Mouse (Mus musculus): ENCODE results near the gene Ephb1. TPM values are rescaled to one million over a fixed set of nuclear protein-coding genes. Genes with fewer than 3 reads are reported as not detected.

The Ephb1 gene
- 10 to 100 TPM; 15.5 to 22.4 TPM for total RNA-seq (2021)

DNA sequence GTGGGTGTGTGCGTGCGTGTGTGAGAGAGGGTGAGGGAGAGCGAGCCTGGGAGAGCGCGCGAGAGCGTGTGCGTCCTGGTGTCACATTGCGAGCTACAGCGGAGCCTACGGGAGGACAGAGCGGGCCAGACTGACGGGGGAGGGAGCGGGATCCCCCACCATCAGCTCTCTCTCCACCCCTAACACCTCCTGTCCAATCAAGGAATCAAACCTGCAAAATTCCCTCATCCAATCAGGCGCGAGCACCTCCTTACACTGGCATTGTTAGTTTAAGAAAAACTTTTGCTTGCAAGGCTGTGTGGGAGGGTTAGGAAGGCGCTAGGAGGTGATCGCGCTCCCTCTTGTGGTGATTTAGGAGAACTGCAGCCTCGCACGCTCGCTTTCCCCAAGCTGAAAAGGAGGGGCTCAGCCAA is at the start of gene Ephb1:
Ephb1 (minus strand) TSS at position 133 of the 413 bp plus-strand sequence.
- intact Hi-C loops (cut with DNase I) = loop anchor here (1.0 to 10.0 kb wide), 6 partner anchors 47 to 1042 kb away; no protein-coding TSS in a partner anchor
- peak; percentile 83 to 84 for DNase-seq

DNA sequence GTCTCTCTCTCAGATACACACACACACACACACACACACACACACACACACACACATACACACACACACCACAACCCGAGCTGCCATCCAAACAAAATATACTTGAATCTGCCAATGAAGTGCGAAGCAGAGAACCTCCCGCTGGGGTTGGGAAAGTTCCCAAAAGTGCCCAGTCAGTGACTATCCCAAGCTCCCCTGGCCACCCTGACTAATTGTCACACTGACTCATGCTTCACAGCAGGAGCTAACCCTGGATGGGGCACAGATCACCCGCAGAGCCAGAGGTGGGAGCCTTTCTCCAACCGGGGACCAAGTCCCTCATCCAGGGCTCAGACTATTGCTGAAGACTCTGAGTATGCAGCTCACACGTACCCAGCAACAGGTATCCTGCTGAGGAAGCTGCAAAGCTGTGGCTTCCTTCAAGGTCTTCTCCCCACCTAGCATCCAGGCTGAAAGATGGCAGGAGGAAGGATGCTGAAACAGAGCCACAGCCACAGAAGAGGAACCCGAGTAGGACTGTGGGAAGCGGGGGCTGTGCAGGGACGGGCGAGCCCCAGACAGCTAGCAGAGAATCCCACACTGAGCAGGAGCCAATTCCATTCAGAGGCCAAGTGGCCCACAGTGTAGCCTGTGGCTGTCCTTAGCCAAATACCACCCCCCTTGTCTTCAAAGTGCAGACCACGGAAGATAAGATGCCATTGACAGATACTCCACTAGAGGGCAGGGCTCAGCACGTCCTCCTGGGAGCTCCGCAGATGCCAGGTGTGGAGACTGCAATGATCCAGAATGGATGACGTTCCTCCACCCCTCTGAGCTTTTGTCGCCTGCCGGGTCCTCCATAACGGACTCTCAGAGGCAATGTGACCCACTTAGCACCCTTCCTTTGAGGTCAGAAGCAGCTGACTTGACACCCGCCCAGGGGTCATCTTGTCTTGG is 48.9 kb upstream of the Ephb1 start:
- intact Hi-C loops (cut with DNase I) = loop anchor here (1.0 to 5.0 kb wide), 3 partner anchors 89 to 140 kb away; no protein-coding TSS in a partner anchor
- DNase-seq = peak; percentile 40 to 42

- no peak for DNase-seq
Measured at GRCm38 (mm10) chr9:102402671-102403070, 48.2 kb upstream of the Ephb1 start.

GRCm38 (mm10) chr9:102388266-102388665 is 33.8 kb upstream of the Ephb1 start:
- intact Hi-C loops (cut with DNase I) = no loop called here
- DNase-seq = no peak

More at GRCm38 (mm10) chr9:102402671-102403070, 48.2 kb upstream of the Ephb1 start:
- intact Hi-C loops (cut with DNase I) = loop anchor here (5.0 kb wide), 2 partner anchors 90 to 110 kb away; no protein-coding TSS in a partner anchor

- intact Hi-C loops (cut with DNase I) = no loop called here
- DNase-seq = no peak
Measured at GRCm38 (mm10) chr9:102386816-102387215, 32.3 kb upstream of the Ephb1 start.

- intact Hi-C loops (cut with DNase I) = no loop called here
- no peak for DNase-seq
Measured at GRCm38 (mm10) chr9:102380235-102380634, 25.7 kb upstream of the Ephb1 start.

GRCm38 (mm10) chr9:102374661-102375060 is 20.2 kb upstream of the Ephb1 start:
- no peak for DNase-seq
- intact Hi-C loops (cut with DNase I) = no loop called here

- no peak for DNase-seq
- intact Hi-C loops (cut with DNase I) = no loop called here
Measured at GRCm38 (mm10) chr9:102373886-102374285, 19.4 kb upstream of the Ephb1 start.

DNA sequence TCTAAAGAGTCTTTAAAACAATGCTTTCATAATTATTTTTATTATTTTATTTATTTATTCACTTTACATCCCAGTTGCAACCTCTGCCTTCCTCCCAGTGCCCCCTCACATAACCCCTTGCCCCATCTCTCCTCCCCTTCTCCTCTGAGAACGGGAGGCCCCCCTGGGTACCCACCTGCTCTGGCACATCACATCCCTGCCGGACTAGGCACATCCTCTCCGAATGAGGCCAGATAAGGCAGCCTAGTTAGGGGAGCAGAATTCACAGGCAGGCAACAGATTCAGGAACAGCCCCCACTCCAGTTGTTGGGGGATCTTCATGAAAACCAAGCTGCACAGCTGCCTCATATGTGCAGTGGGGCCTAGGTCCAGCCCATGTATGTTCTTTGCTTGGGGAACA is 17.4 kb upstream of the Ephb1 start:
- DNase-seq = no peak
- intact Hi-C loops (cut with DNase I) = no loop called here

DNA sequence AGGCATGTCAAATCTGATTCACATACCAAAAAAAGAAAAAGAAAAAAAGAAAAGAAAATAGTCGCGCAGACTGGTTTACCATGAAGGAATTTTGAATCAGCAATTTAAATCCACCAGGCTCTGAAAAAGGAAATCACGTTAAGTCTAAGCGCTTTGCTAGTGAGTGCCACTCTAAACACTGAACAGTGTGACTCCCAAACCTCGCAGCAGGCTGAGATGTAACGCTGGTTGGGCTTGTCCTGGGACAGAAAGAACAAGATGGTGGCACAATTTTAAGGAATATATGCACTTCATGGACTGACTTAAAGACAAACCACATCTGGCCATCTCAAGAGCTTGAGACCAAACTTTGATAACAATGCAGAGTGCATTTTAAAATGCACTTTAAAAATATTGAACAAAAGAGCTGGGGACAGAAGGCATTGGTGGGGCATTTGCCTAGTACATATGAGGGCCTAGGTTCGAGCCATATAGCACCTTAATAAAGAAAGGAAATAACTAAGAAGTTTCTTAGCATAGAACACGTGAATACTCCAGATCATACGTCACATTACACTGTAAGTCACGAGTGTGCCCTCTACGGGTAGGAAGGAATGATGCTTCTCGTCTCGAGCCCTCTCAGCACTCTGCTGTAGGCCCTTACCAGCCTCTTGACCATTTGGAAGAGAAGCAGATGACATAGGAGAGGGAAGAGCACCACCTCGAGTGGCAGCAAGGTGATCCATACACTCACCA is 16.7 kb upstream of the Ephb1 start:
- no peak for DNase-seq
- intact Hi-C loops (cut with DNase I) = no loop called here

DNA sequence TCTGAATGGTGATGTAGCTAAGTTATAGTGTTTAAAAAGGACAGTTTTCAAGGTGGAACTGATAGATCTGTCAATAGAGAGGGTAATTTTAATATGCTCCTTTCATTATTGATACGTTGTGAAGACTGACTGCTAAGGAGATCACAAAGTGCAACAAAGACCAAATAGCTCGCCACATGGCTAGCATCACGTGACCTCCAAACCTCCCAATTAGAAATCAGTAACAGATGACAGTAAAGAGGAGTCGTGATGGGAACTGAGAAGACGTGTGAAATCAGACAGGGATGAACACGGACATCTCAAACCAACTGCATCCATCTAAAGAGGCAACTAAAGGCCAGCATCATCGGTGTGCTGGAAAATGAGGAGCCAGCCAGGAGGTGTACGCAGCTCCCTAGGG is 15.6 kb upstream of the Ephb1 start:
- no peak for DNase-seq
- intact Hi-C loops (cut with DNase I) = no loop called here

DNA sequence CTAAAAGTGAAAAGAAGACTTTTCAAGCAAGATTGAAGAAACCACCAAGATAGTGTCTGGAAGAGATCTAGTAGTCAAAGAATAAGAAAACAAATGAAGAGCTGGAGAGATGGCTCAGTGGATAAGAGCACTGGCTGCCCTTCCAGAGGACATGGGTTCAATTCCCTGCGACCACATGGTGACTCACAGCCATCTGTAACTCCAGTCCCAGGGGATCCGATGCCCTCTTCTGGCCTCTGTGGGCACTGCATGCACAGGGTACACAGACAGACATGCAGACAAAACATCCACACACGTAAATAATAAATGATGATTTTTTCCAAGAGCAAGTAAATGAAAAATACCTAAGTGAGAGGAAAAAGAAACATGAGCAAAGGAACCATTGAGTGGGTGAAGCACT is 14.6 kb upstream of the Ephb1 start:
- intact Hi-C loops (cut with DNase I) = no loop called here
- DNase-seq = no peak

DNA sequence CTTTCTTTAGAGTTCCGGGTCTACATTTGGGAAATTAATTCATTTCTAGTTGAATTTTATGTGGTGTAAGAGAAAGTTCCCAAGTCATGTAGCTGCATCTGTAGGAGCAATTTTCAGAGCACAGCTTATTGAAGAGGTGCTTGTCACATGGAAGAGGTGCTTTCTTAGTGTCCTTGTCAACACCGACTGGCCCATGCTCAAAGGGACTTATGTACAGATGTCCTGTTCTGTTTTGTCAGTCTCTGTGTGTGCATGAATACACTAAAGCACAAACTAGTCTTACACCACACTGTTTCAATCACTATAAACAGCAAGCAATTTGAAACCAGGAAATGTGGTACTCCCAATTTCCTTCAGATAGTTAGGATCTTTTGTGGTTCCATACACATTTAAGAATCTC is 13.3 kb upstream of the Ephb1 start:
- DNase-seq = no peak
- intact Hi-C loops (cut with DNase I) = no loop called here

DNA sequence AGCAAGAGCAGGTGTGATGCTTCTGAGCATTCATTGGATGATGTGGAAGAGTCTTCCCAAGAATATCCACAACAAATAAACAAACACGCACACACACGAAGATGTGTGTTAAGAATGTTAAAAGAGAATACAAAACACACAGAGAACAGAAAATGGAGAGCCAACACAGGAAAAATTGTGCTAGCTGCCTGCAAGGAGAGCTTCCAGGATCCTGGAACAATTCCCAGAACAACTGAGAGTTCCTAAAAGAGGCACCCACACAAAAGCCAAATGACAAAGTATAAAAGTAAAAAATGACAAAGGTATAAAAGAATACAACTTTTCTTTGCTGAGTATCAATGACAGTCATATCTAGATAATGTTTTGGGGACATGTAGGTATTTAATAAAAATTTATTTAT is 11.0 kb upstream of the Ephb1 start:
- no peak for DNase-seq
- intact Hi-C loops (cut with DNase I) = no loop called here

DNA sequence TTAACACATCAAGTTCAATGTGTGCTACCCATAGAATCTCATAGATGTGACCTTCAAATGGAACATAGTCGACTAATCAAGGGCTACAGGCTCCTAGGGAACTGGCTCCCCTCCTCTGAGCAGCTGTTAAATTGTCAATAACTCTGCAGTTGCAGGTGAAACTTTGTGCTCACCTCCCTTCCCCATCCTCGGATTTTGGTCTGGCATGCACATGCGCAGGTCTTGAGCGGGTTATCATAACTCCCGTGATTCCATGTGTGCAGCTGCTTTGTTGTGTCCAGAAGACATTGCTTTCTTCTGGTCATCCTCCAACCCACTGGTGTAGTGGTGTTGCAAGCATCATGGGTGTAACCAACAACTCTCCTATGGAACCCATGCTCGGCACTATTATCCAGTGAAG is 4.8 kb upstream of the Ephb1 start:
- intact Hi-C loops (cut with DNase I) = loop anchor here (10.0 kb wide), 2 partner anchors 325 to 435 kb away; no protein-coding TSS in a partner anchor
- DNase-seq = no peak

GRCm38 (mm10) chr9:102358711-102359110 is 4.2 kb upstream of the Ephb1 start:
- DNase-seq = no peak
- intact Hi-C loops (cut with DNase I) = loop anchor here (10.0 kb wide), 2 partner anchors 324 to 434 kb away; no protein-coding TSS in a partner anchor

- no peak for DNase-seq
- intact Hi-C loops (cut with DNase I) = loop anchor here (10.0 kb wide), 2 partner anchors 323 to 433 kb away; no protein-coding TSS in a partner anchor
Measured at GRCm38 (mm10) chr9:102358011-102358410, 3.5 kb upstream of the Ephb1 start.

DNA sequence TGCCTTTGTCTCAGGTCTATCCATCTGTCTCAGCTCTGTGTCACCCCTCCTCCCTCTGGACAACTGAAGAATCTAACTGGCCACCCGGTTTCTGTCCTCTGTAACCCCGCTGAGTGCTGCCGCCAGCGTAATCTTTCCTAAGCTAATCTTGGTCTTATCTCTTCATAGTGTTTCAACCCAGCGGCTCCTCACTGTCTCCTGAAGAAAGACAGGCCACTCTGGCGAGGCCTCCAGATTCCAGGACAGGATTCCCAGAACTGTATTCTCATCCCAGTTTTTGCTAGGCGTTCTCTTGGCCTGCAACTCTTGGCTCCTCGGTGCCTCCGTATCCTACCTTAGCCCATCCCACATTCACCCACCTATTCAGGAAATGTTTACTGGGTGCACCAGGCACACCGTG is 2.0 kb upstream of the Ephb1 start:
- intact Hi-C loops (cut with DNase I) = loop anchor here (10.0 kb wide), 2 partner anchors 322 to 432 kb away; no protein-coding TSS in a partner anchor
- DNase-seq = no peak

DNA sequence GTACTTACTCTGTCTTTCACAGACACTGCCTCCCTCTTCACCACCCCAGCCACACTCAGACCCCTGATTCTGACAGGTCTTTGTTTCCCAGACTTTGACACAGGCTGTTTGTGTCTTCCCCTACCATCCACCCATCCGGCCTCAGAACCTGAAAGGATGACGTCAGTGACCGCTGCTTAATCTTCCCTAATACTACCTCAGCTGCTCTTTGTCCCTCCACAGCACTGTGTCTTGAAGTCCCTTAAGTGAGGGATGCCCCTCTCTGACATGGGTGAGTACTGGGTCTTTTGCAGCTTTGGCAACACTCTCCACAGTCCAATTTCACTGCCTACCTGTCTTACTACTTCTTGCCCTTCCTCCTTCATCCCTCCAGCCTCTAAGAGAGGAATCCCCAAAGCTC is 1.2 kb upstream of the Ephb1 start:
- intact Hi-C loops (cut with DNase I) = loop anchor here (10.0 kb wide), 2 partner anchors 321 to 431 kb away; no protein-coding TSS in a partner anchor
- DNase-seq = no peak

DNA sequence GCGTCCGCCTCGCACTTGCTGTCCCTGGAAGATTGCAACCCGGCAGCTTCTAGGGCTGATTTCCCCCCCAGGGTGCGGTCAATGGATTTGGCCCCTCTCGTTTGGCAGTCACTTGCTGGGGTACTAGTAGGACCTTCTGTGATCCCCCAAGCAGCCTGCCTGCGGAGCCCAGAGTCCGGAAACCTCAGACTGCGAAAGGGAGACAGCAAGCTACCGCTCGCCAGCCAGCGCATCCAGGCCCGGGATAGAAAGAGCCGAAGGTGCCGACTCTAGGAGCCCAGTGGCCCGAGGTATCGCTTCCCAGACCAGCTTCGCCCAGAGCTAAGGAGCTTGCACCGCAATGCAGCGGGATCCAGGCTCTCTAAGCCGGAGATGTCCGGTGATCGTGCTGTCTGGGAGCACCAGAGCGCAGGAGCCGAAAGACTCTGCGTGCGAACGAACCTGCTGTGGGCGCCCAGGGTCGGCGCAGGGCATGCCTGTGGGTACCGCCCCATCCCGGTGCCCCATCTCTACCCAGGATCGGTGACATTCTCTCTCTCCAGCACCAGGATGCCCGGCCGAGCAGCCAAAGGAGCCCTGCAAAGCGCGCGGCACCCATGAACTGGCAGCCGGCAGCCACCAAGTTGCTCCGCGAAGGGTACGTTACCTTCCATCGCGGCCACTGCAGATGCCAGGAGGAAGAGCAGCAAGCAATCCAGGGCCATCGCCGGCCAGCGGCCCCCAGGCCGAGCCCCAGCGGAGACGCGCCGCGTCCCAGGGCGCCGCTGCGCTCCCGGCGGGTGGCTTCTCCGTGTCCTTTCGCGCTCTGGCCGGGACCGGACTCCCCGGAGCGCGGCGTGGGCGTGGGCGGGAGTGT is 629 bp downstream of the Ephb1 start:
- intact Hi-C loops (cut with DNase I) = loop anchor here (1.0 to 10.0 kb wide), 6 partner anchors 47 to 1042 kb away; no protein-coding TSS in a partner anchor
- peak; percentile 23 to 34 for DNase-seq
